Mouse (Mus musculus): ENCODE data around the gene Cyb561d2.

DNA sequence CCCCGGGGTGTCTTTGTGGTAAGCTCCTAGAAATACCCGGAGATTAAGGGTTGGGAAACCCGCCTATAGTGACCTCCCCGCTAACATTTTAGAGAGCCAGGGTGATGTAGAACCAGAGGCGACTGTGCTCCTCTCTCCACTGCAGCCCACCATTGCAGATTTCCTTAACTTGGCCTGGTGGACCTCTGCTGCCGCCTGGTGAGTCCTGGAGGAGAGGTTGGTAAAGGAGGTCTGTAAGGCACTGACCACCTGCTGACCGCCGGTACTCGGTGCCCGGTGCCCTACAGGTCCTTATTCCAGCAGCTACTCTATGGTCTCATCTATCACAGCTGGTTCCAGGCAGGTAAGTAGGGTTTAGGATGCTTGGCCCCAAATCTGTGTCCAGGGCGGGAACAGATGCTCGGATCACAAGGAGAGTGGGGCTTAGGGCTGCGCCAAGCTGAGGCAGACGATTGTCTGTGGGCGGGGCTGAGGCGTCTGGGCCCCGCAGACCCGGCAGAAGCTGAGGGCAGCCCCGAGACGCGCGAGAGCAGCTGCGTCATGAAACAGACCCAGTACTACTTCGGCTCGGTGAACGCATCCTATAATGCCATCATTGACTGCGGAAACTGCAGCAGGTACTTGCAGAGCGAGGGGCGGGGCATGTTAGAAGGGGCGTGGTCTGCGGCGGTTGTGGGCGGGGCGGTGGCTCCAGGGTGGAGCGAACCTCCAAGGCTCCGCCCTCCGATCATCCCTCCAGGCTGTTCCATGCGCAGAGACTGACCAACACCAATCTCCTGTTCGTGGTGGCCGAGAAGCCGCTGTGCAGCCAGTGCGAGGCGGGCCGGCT is 15.6 kb downstream of the Cyb561d2 start:
- TF ChIP-seq CTCF (IDR thresholded peaks at IDR 0.05; ENCODE audit: borderline replicate concordance, extremely low read depth, insufficient read depth, insufficient read length) (peak; percentile 12; the same call in 1 of the 2 replicates), POLR2A (IDR thresholded peaks at IDR 0.05; ENCODE audit: borderline replicate concordance, extremely low read depth, insufficient read depth, insufficient read length, poor library complexity, severe bottlenecking) (no peak)

Measured in brain, embryonic 14.5 days (tissue).